Mouse (Mus musculus) naive thymus-derived CD4-positive, alpha-beta T cell, adult 2 months (primary cell): Measurements from ENCODE around the gene Nup188.

Source experiments
- DNase-seq: peaks from one replicate; pipeline ENCODE4 v3.0.0-alpha.2; 2011; ENCODE audit warnings: low read depth

Nup188 gene

DNA sequence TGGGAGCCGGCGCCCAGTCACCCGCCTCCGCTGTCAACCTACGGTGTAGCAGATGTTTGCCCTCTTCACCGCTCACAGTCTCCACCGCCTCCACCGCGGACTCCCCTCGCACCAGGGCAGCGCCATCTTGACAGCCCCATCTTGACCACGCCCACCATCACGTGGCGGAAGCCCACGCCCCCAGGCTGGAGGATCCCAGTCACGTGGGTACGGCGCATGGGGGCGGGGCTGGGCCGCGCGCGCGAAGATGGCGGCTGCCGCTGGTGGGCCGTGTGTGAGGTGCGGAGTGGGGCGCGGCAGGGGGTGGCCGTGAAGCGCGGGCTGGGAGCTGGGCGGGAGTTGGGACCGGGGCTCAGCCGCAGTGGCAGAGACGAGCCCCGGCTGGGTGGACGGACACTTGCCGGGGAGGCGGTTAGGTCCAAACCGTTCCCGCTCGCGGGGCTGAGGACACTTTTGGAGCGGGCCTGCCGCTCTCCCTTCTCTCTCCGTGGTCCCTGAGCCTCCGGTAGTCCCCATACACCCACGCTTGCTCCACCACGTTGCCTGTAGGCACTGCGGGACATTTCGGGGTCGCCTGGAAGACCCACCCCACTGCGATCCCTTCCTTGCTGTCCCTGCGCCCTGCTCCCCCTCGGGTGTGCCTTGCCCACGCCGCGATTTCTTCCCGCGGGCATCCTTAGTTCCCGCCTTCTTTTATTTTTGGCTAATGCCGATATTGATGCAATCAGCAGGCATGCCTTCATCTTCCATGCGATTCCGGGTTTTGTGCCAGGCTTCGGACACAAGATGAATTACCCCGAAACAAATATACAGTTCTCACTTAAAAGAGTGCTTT is at the start of gene Nup188, which contains the start of gene Dolk:
Gene Nup188 (plus strand): TSS at position 206 of the 835 bp plus-strand sequence.
Gene Dolk (minus strand): TSS at position 143 of the 835 bp plus-strand sequence.
- DNase-seq, result peak; percentile 97

DNA sequence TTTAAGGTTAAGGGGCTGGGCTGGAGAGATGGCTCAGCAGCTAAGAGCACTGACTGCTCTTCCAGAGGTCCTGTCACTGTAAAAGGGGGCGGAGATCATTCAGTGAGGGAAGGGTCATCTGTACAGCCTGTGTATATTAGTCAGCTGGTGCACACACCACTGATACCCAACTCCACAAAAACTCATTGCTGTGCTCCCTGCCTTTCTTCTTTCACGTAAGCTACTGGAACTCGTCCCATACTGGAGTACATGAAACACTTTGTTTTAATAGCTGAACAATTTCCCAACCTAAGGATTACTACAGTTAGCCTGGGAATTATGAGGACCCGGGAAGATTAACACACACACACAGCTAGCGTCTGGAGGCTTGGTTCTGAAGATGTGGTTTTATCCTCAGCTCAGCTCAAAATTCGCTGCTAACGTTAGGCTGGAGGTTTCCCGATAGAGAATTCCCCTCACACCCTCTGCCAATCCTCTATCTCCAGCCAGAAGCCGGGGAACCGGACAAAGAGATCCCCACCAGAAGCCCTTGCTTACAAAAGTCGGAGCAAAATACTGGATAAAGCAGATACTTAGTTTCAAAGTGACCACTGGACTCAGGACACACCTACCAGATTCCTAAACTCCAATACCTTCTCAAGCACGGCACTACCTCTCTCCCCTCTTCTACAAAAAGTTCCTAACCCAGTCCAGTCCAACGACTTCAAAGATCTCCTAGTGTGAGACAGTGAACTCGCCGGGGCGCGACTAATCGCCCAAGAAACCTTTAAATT is 49.6 kb upstream of the Nup188 start:
- DNase-seq, result no peak

DNA sequence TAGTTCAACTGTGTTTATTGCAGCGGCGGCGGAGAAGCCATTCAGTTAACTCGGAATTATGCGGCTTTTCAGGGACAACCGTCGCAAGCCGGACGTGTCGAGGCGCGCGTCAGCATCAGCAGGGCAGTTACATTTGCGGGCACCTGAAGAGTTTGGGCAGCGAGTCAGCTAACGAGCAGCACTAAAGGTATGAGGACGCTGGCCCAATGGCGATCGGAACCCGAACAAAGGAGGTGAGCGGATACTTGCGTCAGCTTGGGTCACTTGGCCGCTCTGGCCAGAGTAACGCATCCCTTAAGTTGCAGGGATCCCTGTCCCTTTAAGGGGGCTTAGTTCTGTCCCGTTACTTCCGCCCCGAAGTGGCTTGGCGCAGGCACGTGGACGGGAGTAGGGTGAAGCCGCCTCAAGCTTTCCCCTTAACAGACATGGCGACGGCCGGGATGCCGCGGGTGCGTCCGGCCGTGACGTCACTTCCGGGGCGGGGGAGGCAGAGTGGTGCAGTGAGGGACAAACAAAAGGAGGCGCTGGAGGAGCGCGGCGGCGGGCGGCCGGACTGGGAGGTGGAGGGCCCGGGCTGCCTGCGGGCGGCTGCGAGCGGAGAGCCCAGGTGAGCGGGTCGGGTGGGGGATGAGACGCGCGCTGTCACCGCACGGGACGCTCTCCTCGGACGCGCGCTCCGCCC is 48.9 kb upstream of the Nup188 start, which contains the start of gene Lrrc8a:
Gene Lrrc8a (plus strand): TSS at position 517 of the 682 bp plus-strand sequence.
- DNase-seq, result peak; percentile 98

DNA sequence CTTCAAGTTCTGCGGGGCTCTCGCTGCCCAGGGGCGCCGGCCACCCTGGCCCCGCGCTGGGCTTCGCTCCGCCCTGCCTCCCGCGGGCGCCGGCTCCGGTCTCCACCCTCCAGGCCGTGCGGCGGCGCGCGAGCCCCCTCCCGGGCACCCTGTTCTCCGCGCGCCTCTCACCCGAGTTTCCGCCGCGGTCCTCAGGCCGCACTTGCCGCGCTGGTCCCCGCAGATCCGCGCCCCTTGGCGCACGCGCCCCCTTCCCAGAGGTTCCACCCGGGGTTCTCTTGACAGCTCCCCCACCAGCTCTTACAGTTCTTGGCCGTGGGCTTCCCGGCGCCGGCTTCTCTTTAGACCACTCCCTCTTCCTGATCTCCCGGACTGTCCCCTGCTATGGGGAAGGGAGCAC is 48.3 kb upstream of the Nup188 start:
- DNase-seq, result no peak

DNA sequence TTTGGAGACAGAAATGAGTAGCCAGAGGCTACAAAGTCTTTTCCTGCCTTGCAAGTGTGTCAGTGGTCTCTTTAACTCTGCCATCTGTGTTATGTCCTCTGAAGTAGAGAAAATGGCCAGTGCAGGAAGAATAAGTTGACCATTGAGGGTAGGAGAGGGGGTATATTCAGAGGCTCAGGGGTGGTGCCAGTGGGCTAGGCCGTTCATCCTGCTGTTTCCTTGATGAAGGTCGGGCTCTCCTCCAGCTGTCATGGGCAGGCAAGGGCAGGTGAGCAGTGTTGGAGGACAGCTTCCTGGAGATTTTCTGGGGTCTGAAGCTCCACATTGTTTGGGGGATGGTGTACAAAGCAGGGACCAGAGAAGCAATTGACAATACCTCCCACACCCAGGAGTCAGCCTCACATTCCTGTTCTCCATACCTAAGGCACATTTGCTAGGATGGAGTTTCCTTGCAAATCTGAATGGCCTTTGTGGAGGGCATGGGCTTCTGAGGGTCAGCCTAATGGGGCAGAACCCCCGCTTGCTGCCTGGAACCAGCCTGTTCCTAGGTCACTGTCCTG is 47.2 kb upstream of the Nup188 start:
- no peak for DNase-seq

DNA sequence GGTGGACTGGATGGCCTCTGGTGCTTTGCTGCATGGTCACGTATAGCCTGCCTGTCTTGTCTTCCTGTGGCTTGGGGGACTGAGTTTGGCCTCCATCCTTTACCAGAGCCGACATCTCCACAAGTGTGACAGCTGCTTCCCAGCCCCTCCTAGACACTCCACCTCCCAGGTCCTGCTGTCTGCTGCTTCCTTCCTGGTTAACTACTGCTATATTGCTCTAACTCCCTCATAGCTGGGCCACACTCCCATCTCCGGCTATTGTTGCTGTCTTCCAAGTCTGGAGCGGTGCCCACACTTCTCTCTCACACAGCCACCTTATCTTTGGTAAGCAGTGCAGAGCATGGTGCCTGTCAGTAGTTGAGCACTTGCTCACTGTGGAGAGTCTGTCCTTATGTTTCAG is 46.4 kb upstream of the Nup188 start:
- DNase-seq, result peak; percentile 9

DNA sequence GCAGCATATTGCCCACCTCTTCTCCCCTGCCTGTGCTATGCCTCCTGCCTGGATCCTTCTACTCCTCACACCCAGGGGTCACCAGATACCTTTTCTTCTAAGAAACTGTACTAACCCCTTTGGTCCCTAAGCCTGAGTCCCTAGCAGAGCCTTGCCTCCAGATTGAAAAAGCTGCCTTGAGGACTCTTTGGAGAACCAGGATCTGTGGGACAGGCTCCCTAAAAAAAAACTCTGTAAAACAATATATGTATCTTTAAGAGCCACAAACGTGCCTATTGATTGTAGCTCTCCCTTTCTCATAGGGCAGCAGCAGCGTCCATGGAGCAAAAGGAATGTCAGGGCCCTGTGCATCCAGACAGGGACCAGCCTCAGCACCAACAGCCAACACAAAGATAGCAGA is 45.9 kb upstream of the Nup188 start, which contains the start of gene Gm28035:
Gene Gm28035 (plus strand): TSS at position 301 of the 400 bp plus-strand sequence.
- DNase-seq, result no peak

DNA sequence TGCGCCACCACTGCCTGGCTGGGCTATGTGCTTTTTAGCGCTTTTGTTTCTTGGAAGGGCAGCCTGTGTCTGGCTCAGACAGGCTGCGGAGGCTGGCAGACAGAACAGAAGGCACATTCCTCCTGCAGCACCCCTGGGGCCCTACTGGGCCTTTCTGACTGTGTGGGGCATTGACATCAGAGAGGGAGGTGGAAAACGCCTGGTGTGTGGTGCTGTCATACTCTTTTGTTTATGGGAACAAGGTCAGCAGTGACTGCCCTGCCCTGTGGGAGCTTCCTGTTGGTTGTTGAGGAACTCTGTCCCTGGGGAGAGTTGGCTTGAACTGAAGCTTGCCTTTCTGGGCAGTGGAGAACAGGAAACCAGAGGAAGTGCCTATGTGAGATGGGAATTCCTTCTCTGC is 43.7 kb upstream of the Nup188 start:
- no peak for DNase-seq

DNA sequence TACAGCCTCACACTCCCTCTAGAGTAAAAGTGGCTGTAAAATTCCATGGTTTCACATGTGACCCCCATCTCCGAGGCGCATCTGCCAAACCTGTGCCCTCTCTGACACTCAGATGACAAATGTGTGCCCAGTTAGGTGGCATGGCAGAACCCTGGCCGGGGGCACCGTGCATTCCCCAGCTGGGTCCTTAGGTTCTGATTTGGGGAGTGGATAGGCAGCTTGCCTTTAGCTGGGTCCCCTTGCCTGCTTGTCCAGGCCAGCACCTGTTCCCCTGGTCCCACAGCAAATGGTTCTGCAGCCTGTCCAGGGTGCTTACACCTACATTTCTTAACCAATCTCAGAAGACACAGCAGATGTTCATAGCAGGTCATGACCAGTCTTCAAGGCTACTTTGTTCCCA is 42.8 kb upstream of the Nup188 start:
- DNase-seq, result no peak

DNA sequence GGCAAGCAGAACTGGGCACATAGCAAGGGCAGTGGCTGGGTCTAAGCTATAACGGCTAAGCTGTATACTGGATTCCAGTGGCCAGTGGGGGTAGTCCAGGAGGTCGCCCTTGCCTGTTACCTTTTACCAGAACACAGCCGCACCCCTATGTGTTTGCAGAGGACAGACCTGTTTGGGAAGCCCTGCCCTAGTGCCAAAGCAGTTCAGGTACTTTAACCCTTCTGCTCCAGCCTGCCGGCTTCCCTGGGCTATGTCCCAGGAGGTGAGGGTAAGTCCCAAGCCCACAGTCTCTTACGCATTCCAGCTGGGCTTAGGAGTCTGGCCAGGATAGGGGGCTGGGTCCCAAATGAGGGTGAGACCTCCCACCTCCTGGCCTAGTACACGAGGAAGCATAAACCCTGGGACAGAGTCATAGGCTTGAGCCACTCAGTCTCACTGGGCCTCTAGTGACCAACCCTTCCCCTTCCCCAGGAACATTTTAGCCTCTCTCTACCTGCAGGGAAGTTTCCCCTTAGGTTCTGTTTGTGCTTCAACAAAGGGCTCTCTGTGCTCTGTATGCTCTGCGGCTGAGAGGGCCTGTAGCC is 41.5 kb upstream of the Nup188 start:
- DNase-seq, result no peak

DNA sequence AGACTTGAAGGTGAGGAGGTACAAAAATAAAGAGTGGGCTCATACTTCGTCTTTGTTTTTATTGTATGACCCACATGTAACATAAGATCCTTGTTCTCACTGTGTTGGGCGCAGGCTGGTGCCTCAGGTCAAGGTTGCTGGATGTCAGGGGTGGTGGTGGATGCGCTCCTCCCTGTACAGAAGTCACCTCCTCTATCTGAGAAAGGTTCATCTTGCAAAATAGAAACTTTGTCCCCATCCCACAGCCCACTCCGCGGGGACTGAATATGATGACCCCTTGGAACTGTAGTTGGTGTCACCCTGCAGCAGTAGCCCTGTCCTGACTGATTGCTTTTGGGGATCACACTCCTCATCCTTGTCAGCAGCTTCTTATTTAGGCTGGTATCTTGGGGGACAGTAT is 39.2 kb upstream of the Nup188 start:
- no peak for DNase-seq

DNA sequence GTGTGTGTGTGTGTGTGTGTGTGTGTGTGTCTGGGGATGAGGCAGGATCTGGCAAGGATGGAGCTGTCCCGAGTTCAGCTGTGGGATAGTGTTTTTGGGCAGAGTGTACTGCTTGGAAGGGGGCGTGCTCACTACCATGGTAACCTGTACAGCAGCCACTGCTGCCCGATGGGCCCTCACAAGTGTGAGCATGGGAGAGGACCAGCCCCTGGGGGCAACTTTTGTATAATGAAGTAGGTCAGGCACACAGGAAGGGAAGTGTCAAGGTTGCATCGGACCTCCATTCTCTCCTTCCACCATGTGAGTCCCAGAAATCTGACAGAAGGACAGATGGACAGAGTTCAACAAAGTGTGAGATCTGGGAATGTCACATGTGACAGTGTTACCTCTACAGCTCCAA is 38.5 kb upstream of the Nup188 start:
- DNase-seq, result no peak

DNA sequence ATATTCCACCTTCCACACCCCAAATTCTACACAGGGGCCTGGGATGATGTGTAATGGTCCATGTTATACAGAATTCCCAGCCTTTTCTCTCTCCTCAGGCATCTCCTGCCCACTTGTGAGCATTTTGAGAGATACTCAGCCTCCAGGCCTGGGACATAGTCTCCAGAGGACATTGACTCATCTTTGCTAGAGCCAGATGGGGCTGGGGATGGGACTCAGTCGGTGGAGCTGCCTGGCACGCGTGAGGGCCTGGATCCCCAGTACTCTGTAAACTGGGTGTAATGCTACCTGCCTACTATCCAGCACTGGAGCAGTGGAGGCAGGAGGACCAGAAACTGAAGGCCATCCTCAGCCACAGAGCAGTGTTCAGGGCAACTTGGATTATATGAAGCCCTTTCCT is 37.0 kb upstream of the Nup188 start:
- DNase-seq, result no peak

DNA sequence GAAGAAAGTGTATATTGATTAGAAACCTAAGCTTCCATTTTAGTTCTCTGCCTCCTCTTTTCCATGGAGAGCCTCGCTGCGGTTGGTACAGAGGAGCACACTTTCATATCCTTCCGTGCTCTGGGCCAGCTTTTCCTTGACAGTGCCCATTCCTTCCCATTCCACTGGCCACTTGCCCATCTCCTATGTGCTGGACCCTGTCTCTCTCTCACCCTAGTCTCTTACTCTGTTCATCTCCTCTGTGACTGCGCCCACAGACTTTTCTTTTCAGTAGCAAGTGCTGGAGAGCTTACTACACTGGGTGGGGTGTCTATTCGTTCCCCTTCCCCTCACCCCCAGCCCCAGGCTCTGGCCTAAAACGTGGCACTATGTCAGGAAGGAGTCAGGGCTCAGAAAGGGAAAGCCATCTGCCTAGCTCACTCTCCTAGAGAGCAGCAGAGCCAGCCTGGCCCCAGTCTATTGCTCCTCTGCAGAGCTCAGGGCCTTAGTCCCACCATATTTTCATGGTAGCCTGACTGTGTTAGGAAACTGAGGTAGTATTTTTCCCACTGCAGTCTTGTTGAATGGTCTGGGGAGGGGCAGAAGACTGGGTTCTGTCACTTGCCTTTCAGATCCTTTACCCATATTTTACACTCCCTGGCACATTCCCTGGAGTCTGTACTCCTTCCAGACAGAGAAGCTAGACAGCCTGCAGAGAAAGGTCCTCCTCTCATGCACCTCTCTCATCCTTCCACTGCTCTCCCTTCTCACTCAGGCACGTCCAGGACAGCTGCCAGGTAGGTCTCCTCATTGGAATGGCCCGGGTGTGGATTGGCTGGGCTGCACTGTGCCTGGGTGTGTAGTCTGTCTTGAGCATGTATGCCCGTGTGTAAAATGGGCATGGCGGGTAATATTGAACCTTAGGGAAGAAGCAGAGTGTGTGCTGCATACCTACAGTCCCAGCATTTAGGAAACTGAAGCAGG is 35.8 kb upstream of the Nup188 start:
- DNase-seq, result no peak

DNA sequence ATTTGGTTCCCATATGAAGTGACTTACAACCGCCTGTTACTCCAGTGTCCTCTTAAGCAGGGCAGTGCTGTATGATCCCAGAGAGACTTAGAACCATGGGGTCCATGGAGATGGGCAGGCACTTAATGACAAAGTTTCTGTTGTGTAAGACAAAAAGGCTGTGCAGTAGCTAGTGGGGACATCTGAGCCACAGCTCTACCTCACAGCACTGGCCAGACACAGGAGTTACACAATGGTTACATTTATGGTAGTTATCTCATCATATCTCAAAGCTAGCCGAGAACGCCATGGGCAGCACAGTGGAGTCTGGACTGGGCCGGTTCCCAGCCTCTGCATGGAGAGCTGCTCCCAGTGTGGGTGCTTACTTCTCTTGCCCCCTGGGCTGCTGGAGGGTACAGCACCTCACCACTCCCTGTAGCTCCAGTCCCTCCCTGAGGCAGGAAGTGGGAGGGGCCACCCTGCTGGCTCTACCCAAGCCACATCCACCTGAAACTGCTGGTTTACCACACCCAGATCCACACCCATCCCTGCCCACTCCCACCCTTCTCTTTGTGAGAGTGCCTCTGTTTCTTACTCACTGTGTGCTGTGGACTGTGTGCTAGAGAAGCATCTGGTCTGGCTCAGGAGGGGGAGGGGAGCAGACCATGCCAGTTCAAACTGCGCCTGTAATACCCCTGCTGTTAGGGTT is 34.6 kb upstream of the Nup188 start:
- DNase-seq, result peak; percentile 88

DNA sequence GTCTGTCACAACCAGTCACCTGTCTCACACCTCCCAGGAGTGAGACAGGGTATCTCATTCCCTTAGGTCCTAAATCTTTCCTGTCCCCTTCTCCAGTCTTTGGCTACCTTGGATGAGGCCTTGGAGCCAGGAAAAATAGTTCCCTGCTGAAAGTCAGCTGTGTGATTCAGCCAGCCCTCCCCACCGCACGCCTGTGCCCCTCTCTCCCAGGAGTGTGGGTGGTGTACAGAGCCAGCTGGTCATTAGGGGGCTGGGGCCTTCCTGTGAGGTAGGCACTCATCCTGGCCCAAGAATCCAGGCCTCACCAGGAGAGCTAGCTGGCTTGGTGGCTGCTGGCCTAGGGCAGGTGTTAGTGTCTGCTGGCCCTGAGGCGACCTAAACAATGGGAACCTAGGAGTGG is 33.7 kb upstream of the Nup188 start:
- DNase-seq, result no peak

DNA sequence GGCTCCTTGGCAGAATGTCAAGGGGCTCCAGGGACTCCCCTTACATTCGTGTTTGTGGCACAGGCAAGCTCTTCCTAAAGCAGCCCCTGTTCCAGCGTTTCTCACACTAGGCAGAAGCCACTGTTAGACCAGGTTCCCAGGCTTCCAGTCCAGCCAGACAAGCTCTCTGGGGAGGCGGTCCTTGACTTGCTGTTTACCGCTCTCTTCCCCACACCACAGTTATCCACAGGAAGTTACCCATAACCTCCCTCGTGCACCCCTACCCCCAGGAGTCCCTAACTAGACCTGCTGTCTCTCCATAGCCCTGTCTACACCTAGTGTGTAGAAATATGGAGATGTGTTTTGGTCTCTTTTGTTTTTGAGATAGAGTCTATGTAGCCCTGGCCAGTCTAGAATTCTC is 32.4 kb upstream of the Nup188 start:
- DNase-seq, result peak; percentile 58

DNA sequence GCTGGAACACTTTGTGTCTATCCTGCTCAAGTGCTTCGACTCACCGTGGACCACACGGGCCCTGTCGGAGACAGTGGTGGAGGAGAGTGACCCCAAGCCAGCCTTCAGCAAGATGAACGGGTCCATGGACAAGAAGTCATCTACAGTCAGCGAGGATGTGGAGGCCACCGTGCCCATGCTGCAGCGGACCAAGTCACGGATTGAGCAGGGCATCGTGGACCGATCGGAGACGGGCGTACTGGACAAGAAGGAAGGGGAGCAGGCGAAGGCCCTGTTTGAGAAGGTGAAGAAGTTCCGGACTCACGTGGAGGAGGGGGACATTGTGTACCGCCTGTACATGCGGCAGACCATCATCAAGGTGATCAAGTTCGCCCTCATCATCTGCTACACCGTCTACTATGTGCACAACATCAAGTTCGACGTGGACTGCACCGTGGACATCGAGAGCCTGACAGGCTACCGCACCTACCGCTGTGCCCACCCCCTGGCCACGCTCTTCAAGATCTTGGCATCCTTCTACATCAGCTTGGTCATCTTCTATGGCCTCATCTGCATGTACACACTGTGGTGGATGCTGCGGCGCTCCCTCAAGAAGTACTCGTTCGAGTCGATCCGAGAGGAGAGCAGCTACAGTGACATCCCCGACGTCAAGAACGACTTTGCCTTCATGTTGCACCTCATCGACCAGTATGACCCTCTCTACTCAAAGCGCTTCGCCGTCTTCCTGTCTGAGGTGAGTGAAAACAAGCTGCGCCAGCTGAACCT is 30.4 kb upstream of the Nup188 start:
- DNase-seq, result no peak
